Mouse (Mus musculus) small intestine, adult 2 months (tissue): ENCODE data around the gene Klhl12.

Experiments used
- CTCF ChIP-seq: fragments of 200-500 bp; IDR thresholded peaks from 2 replicates; pipeline ENCODE4 v1.5.1; 2012; ENCODE audit warnings: low read depth, mild to moderate bottlenecking, control low read depth, inconsistent platforms, low read length, moderate library complexity, mixed read lengths; ENCODE audit not compliant: insufficient replicate concordance, insufficient read length; ENCODE audit errors: extremely low read depth
- POLR2A ChIP-seq: fragments of 200-500 bp; IDR thresholded peaks from 2 replicates; pipeline ENCODE4 v1.6.1; 2012; ENCODE audit warnings: low read depth, mild to moderate bottlenecking, control low read depth, inconsistent platforms, low read length, moderate library complexity

DNA sequence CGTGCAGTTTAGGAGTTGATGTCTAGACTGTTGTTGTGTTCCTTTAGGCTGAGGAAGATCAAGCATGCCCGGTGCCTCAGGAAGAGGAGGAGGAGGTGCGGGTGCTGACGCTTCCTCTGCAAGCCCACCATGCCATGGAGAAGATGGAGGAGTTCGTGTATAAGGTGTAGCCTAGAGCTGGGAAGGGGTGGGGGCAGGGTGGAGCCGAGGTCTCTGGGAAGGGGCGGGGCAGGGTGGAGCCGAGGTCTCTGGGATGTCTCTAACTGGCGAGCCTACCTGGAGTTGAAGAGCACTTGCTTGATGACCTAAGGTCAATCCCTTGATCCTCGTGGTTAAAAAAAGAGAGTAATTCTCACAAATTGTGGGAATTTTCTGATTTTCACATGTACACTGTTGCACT, 31.4 kb upstream of the Klhl12 start:
- TF ChIP-seq POLR2A: no peak
- TF ChIP-seq CTCF: no peak
